ENCODE assay signal across 8 mouse cellular contexts in genomic region chrX:93674836-93675795, GRCm38 (mm10). TPM values are rescaled to one million over a fixed set of nuclear protein-coding genes. Genes with fewer than 3 reads are reported as not detected.
DNase-seq lines count a peak whose midpoint lies in the region; ATAC-seq and TF ChIP-seq lines count a peak whose summit lies in the region.

No protein-coding gene starts in this region.

- no peaks in the 10 kb centered on the region for H3K9me3 ChIP-seq in kidney, embryonic 16.5 days (ENCODE audit: low read length)
- H3K9me3 ChIP-seq in limb, embryonic 15.5 days, result no peaks in the 10 kb centered on the region
- no peaks in the 10 kb centered on the region for H3K9me3 ChIP-seq in midbrain, postnatal 0 days (ENCODE audit: low read length)

- no peaks in the 10 kb centered on the region for H3K36me3 ChIP-seq in heart, adult 2 months (ENCODE audit: control insufficient read depth, insufficient read depth, low read length)
- H3K36me3 ChIP-seq in kidney, embryonic 16.5 days (ENCODE audit: insufficient read depth, low read length), result no peaks in the 10 kb centered on the region
- no peaks in the 10 kb centered on the region for H3K36me3 ChIP-seq in limb, embryonic 15.5 days
- H3K36me3 ChIP-seq in midbrain, postnatal 0 days (ENCODE audit: insufficient read depth, low read length), result no peaks in the 10 kb centered on the region

- no peaks in the 10 kb centered on the region; the same call in 1 of the 2 replicates for H3K4me1 ChIP-seq in heart, adult 2 months (ENCODE audit: control insufficient read depth, insufficient read depth, low read length)
- no peaks in the 10 kb centered on the region for H3K4me1 ChIP-seq in kidney, embryonic 16.5 days (ENCODE audit: insufficient read depth, low read length)
- 0 out of 2 replicates have a peak, but pooled peaks cover 3% of the 10 kb centered on the region for H3K4me1 ChIP-seq in limb, embryonic 15.5 days
- H3K4me1 ChIP-seq in midbrain, postnatal 0 days (ENCODE audit: insufficient read depth, low read length), result no peaks in the 10 kb centered on the region

- no peak overlapping the region for H3K9ac ChIP-seq in heart, adult 2 months (ENCODE audit: low read depth, low read length)
- H3K9ac ChIP-seq in kidney, embryonic 16.5 days (replicated peaks; ENCODE audit: low read length), result no peak overlapping the region
- H3K9ac ChIP-seq in limb, embryonic 15.5 days, result no peak overlapping the region
- peak overlapping the region; percentile 57 for H3K9ac ChIP-seq in midbrain, postnatal 0 days (replicated peaks; ENCODE audit: low read length, poor library complexity, severe bottlenecking)

- peak overlapping the region; percentile 65 for H3K4me2 ChIP-seq in kidney, embryonic 16.5 days (replicated peaks; ENCODE audit: low read depth, low read length)
- H3K4me2 ChIP-seq in limb, embryonic 15.5 days, result peak overlapping the region; percentile 46
- H3K4me2 ChIP-seq in midbrain, postnatal 0 days (ENCODE audit: low read depth, low read length, poor library complexity, severe bottlenecking), result peak overlapping the region; percentile 49

- no peak overlapping the region for H3K27ac ChIP-seq in heart, adult 2 months
- no peak overlapping the region for H3K27ac ChIP-seq in kidney, embryonic 16.5 days (ENCODE audit: low read length)
- peak overlapping the region; percentile 65; the same call in 1 of the 2 replicates for H3K27ac ChIP-seq in limb, embryonic 15.5 days
- H3K27ac ChIP-seq in midbrain, postnatal 0 days (ENCODE audit: low read depth, low read length), result peak overlapping the region; percentile 80

- intact Hi-C loops in heart, adult 2 months (cut with DNase I), result no loop called here

- peak; percentile 99 for ATAC-seq in kidney, embryonic 16.5 days (ENCODE audit: low FRiP score, low TSS enrichment)
- peak; percentile 90 for ATAC-seq in limb, embryonic 15.5 days (ENCODE audit: insufficient number of reproducible peaks, low FRiP score, low TSS enrichment, low read depth)
- ATAC-seq in midbrain, postnatal 0 days (ENCODE audit: low FRiP score), result peak; percentile 99

- H3K79me2 ChIP-seq in heart, adult 2 months (replicated peaks; ENCODE audit: control insufficient read depth, insufficient read depth, low read length), result no peaks in the 10 kb centered on the region

- no peak for TF ChIP-seq POLR2A in heart, adult 2 months (IDR thresholded peaks at IDR 0.05; ENCODE audit: insufficient read depth, low read depth, low read length)

- no peaks in the 10 kb centered on the region for H3K27me3 ChIP-seq in heart, adult 2 months (ENCODE audit: control insufficient read depth, insufficient read depth, low read length)
- H3K27me3 ChIP-seq in kidney, embryonic 16.5 days (ENCODE audit: insufficient read depth, low read length), result peaks cover 8% of the 10 kb centered on the region; the same call in 1 of the 2 replicates
- H3K27me3 ChIP-seq in limb, embryonic 15.5 days, result 0 out of 2 replicates have a peak, but pooled peaks cover 3% of the 10 kb centered on the region
- no peaks in the 10 kb centered on the region for H3K27me3 ChIP-seq in midbrain, postnatal 0 days (ENCODE audit: insufficient read depth, low read length)

- no peak overlapping the region for H3K4me3 ChIP-seq in heart, adult 2 months
- peak overlapping the region; percentile 38 for H3K4me3 ChIP-seq in kidney, embryonic 16.5 days (ENCODE audit: low read length)
- peak overlapping the region; percentile 37 for H3K4me3 ChIP-seq in limb, embryonic 15.5 days
- H3K4me3 ChIP-seq in midbrain, postnatal 0 days (ENCODE audit: low read depth, low read length), result peak overlapping the region; percentile 36

- TF ChIP-seq EP300 in heart, adult 2 months (IDR thresholded peaks at IDR 0.05; ENCODE audit: insufficient read depth, low read depth, low read length), result no peak

- WGBS in heart, adult 2 months, result 15% methylated on average over 19 of the region's 19 CpGs
- WGBS in kidney, embryonic 16.5 days, result 22% methylated on average over 19 of the region's 19 CpGs
- WGBS in limb, embryonic 15.5 days, result 20% methylated on average over 19 of the region's 19 CpGs
- 20% methylated on average over 19 of the region's 19 CpGs for WGBS in midbrain, postnatal 0 days

- peak; percentile 86 for DNase-seq in 416B (ENCODE audit: low read depth)
- DNase-seq in adrenal gland, adult 8-10 months, result peak; percentile 30
- peak; percentile 46 for DNase-seq in embryo, embryonic 11.5 days (ENCODE audit: low read depth, low spot score)
- DNase-seq in heart, adult 2 months, result peak; percentile 13 to 21
- DNase-seq in midbrain, postnatal 0 days (ENCODE audit: low spot score), result peak; percentile 79
- DNase-seq in spleen, postnatal 10 days (ENCODE audit: low spot score in 2 of 2), result peak; percentile 46 to 79

- no peak for TF ChIP-seq CTCF in heart, adult 2 months (IDR thresholded peaks at IDR 0.05)
- no peak for TF ChIP-seq CTCF in midbrain, postnatal 0 days (IDR thresholded peaks at IDR 0.05)

RNA-seq across cellular contexts. Expression of gene Pcyt1b, which starts 20.5 kb away (rescaled TPM):
- 1 to 10 TPM in 3 of 4 experiments, under 1 TPM in 1; 0.55 to 1.6 (median 1.1) TPM for total RNA-seq in adrenal gland, adult 8-10 months (2022)
- under 1 TPM; 0.05 to 0.25 TPM for total RNA-seq in heart, adult 2 months (2021)
- 0.16 and 0.18 TPM in 2 replicates for polyA plus RNA-seq in heart, adult 2 months (2012; rRNA removed)
- 0.96 and 1.2 TPM in 2 replicates for polyA plus RNA-seq in kidney, embryonic 16.5 days (2015; fragmentation: Nextera tagmentation; extraction: Ambion mirVana)
- polyA plus RNA-seq in limb, embryonic 15.5 days (2015; fragmentation: Nextera tagmentation; extraction: Ambion mirVana), result 2.2 and 2.3 TPM in 2 replicates
- total RNA-seq in midbrain, postnatal 0 days (2014; rRNA removed), result 23.7 and 24.5 TPM in 2 replicates
- polyA plus RNA-seq in midbrain, postnatal 0 days (2015; fragmentation: Nextera tagmentation; extraction: Ambion mirVana), result 15.3 and 17.5 TPM in 2 replicates

RNA-seq across cellular contexts. Expression of gene Pola1, which starts 43.2 kb away (rescaled TPM):
- total RNA-seq in adrenal gland, adult 8-10 months (2022), result 10 to 100 TPM in 1 of 4 experiments, 1 to 10 TPM in 3; 6.5 to 10.1 (median 9.2) TPM
- total RNA-seq in heart, adult 2 months (2021), result 1 to 10 TPM; 4.0 to 6.0 TPM
- polyA plus RNA-seq in heart, adult 2 months (2012; rRNA removed), result 0.43 and 0.91 TPM in 2 replicates
- 20.5 and 21.5 TPM in 2 replicates for polyA plus RNA-seq in kidney, embryonic 16.5 days (2015; fragmentation: Nextera tagmentation; extraction: Ambion mirVana)
- polyA plus RNA-seq in limb, embryonic 15.5 days (2015; fragmentation: Nextera tagmentation; extraction: Ambion mirVana), result 13.3 and 16.8 TPM in 2 replicates
- total RNA-seq in midbrain, postnatal 0 days (2014; rRNA removed), result 5.1 and 7.5 TPM in 2 replicates
- 1.3 and 1.7 TPM in 2 replicates for polyA plus RNA-seq in midbrain, postnatal 0 days (2015; fragmentation: Nextera tagmentation; extraction: Ambion mirVana)

Comparison
In these comparisons a context has a peak if more than half of its experiments do, and no peak if none do; other contexts are left out.
1. DNase-seq: peak in every context shown above with its lines; median percentile 86 in 416B; 79 in midbrain, postnatal 0 days; 62 in spleen, postnatal 10 days; 46 in embryo, embryonic 11.5 days; 30 in adrenal gland, adult 8-10 months; 17 in heart, adult 2 months.
2. H3K27ac ChIP-seq: peak in limb, embryonic 15.5 days (single experiment) and midbrain, postnatal 0 days (single experiment); none in heart, adult 2 months (single experiment) and kidney, embryonic 16.5 days (single experiment).
3. Peak in every context shown above with its lines, with median percentiles within 50 percentile points of each other: ATAC-seq and H3K4me2 ChIP-seq.